Mouse (Mus musculus): ENCODE results near the gene Baiap2l1. TPM values are rescaled to one million over a fixed set of nuclear protein-coding genes. Genes with fewer than 3 reads are reported as not detected.

Gene Baiap2l1
- polyA plus RNA-seq, 1 experiment from 2014 or later: 20.9 TPM

- TF ChIP-seq CTCF (IDR thresholded peaks at IDR 0.05): no peak
- DNase-seq (ENCODE audit: low read depth, low spot score): no peak
- ATAC-seq: no peak
- ChIA-PET CTCF (no interaction called here), POLR2A (no interaction called here)
- in situ Hi-C loops (cut with MboI; ENCODE audit: low pct_unique_long_range_greater_than_20kb): no loop called here
- H3K27me3 ChIP-seq: no peaks in the 10 kb centered on the region
Measured at GRCm38 (mm10) chr5:144316442-144316841, 41.5 kb downstream of the Baiap2l1 start.

GRCm38 (mm10) chr5:144314731-144315494, 43.0 kb downstream of the Baiap2l1 start:
- POLR2A ChIA-PET: no interaction called here
- DNase-seq (ENCODE audit: low read depth, low spot score) (no peak), ATAC-seq (no peak)
- CTCF ChIA-PET: no interaction called here
- no peaks in the 10 kb centered on the region for H3K27me3 ChIP-seq
- no peak for TF ChIP-seq CTCF (IDR thresholded peaks at IDR 0.05)
- in situ Hi-C loops (cut with MboI; ENCODE audit: low pct_unique_long_range_greater_than_20kb): no loop called here

- ChIA-PET CTCF (no interaction called here), POLR2A (no interaction called here)
- ATAC-seq (no peak), DNase-seq (ENCODE audit: low read depth, low spot score) (no peak)
- in situ Hi-C loops (cut with MboI; ENCODE audit: low pct_unique_long_range_greater_than_20kb): no loop called here
- H3K27me3 ChIP-seq: no peaks in the 10 kb centered on the region
- TF ChIP-seq CTCF (IDR thresholded peaks at IDR 0.05): no peak
Measured at GRCm38 (mm10) chr5:144313335-144313734, 44.6 kb downstream of the Baiap2l1 start.

DNA sequence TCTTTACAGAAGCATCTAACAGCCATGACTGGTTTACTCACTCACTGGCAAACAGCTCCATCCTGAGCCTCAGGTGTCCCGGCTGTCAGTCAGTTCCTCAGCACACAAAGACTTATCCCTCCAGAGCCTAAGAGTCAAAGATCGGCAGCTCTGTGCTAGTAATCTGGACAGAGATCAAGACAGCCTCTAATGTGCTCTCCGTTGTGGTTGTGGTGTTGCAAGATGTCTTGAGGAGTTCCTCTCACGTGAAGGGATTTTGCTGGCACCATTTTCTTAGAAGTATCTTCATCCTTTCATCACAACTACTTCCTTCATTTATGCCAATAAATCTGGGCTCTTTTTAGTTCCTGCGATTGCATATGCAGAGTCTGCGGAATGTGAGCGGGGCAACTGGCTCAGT, 45.7 kb downstream of the Baiap2l1 start:
- no peak for TF ChIP-seq CTCF (IDR thresholded peaks at IDR 0.05)
- DNase-seq (ENCODE audit: low read depth, low spot score): no peak
- CTCF ChIA-PET: no interaction called here
- POLR2A ChIA-PET: no interaction called here
- no peak for ATAC-seq
- in situ Hi-C loops (cut with MboI; ENCODE audit: low pct_unique_long_range_greater_than_20kb): no loop called here
- H3K27me3 ChIP-seq: no peaks in the 10 kb centered on the region

DNA sequence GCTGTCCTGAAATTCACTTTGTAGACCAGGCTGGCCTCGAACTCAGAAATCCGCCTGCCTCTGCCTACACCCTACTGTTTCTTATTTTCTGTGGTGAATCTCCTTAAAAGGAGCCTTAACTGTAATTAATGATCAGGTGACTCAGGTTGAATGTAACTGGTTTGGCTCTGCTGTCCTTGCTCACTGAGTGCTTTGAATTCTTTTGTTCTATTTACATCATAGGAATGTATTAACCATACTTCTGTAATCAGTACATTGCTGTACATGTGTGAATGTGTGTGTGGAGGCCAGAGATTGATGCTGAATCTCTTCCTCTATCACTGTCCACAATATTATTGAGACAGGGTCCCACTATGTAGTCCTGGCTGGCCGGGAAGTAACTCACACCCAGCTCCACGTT, 49.0 kb downstream of the Baiap2l1 start:
- ATAC-seq: no peak
- TF ChIP-seq CTCF (IDR thresholded peaks at IDR 0.05): no peak
- in situ Hi-C loops (cut with MboI; ENCODE audit: low pct_unique_long_range_greater_than_20kb): no loop called here
- DNase-seq (ENCODE audit: low read depth, low spot score): no peak
- ChIA-PET CTCF (interaction anchor here (1.4 to 2.0 kb wide), 3 partner anchors 11 to 21 kb away, joined by 3 to 5 read pairs (median 3); no protein-coding TSS in a partner anchor), POLR2A (no interaction called here)
- no peaks in the 10 kb centered on the region for H3K27me3 ChIP-seq

GRCm38 (mm10) chr5:144303071-144303470, 54.8 kb downstream of the Baiap2l1 start:
- in situ Hi-C loops (cut with MboI; ENCODE audit: low pct_unique_long_range_greater_than_20kb): no loop called here
- no peak for ATAC-seq
- no peak for TF ChIP-seq CTCF (IDR thresholded peaks at IDR 0.05)
- DNase-seq (ENCODE audit: low read depth, low spot score): no peak
- no peaks in the 10 kb centered on the region for H3K27me3 ChIP-seq
- CTCF ChIA-PET: interaction anchor here (0.8 to 1.9 kb wide), 2 partner anchors 10 to 46 kb away, joined by 3 to 8 read pairs; no protein-coding TSS in a partner anchor
- POLR2A ChIA-PET: interaction anchor here (1.3 kb wide), 1 partner anchor 9 kb away, joined by 4 read pairs; no protein-coding TSS in a partner anchor

DNA sequence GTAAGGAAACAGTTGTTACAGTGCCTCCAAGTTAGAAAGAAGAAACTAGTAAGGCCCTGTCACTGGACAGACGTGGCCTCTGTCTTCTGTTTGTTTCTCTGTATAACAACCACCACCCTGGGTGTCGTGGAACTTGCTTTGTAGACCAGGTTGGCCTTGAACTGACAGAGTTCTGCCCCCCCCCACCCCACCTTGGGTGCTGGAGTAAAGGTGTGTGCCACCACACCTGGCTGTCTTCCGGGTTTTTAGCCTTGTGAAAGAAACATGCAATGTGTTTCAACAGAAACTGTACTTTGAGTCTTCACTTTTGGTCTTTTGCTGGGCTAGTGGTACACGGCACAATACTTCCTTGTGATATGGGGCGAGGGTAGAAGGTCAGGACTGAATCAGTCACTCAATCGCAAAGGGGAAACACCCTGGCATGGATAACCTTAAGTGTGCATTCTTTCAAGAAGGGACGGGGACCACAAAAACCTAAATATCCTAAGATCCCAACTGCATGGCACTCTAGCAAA, 61.8 kb downstream of the Baiap2l1 start:
- in situ Hi-C loops (cut with MboI; ENCODE audit: low pct_unique_long_range_greater_than_20kb): no loop called here
- ATAC-seq (no peak), DNase-seq (ENCODE audit: low read depth, low spot score) (no peak)
- H3K27me3 ChIP-seq: no peaks in the 10 kb centered on the region
- ChIA-PET POLR2A (interaction anchor here (0.6 kb wide), 2 partner anchors 9 to 25 kb away, joined by 3 to 4 read pairs; no protein-coding TSS in a partner anchor), CTCF (no interaction called here)
- TF ChIP-seq CTCF (IDR thresholded peaks at IDR 0.05): no peak

- no peak for TF ChIP-seq CTCF (IDR thresholded peaks at IDR 0.05)
- ChIA-PET CTCF (interaction anchor here (2.0 kb wide), 1 partner anchor 19 kb away, joined by 5 read pairs; no protein-coding TSS in a partner anchor), POLR2A (interaction anchor here (0.6 kb wide), 1 partner anchor 16 kb away, joined by 5 read pairs; no protein-coding TSS in a partner anchor)
- no peak for ATAC-seq
- H3K27me3 ChIP-seq: no peaks in the 10 kb centered on the region
- no peak for DNase-seq (ENCODE audit: low read depth, low spot score)
- in situ Hi-C loops (cut with MboI; ENCODE audit: low pct_unique_long_range_greater_than_20kb): no loop called here
Measured at GRCm38 (mm10) chr5:144295357-144295756, 62.6 kb downstream of the Baiap2l1 start.

DNA sequence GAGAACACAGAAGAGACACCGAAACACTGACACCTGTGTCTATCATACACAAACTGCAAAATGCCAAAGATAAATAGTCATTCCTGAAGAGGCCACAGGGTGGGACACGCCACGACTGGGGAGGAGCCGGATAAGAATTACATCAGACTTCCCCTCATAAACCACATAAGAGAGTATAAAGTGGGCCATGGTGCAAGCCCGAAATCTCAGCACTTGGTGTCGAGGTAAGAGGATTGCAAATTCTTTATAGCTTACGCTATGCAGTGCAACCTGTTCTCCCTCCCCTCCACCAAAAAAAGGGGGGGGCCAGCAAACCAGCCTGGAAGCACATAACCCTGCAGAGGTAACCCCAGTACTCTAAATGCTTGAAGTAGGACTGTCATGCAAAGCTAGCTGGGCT, 63.0 kb downstream of the Baiap2l1 start:
- no peak for ATAC-seq
- in situ Hi-C loops (cut with MboI; ENCODE audit: low pct_unique_long_range_greater_than_20kb): no loop called here
- no peak for DNase-seq (ENCODE audit: low read depth, low spot score)
- CTCF ChIA-PET: interaction anchor here (2.0 kb wide), 1 partner anchor 18 kb away, joined by 5 read pairs; no protein-coding TSS in a partner anchor
- TF ChIP-seq CTCF (IDR thresholded peaks at IDR 0.05): no peak
- no peaks in the 10 kb centered on the region for H3K27me3 ChIP-seq
- POLR2A ChIA-PET: interaction anchor here (0.6 to 1.5 kb wide), 2 partner anchors 9 to 17 kb away, joined by 4 to 5 read pairs; no protein-coding TSS in a partner anchor

GRCm38 (mm10) chr5:144289769-144290440, 68.0 kb downstream of the Baiap2l1 start:
- no peaks in the 10 kb centered on the region for H3K27me3 ChIP-seq
- DNase-seq (ENCODE audit: low read depth, low spot score): no peak
- ATAC-seq: no peak
- CTCF ChIA-PET: interaction anchor here (1.1 kb wide), 1 partner anchor 13 kb away, joined by 3 read pairs; no protein-coding TSS in a partner anchor
- in situ Hi-C loops (cut with MboI; ENCODE audit: low pct_unique_long_range_greater_than_20kb): no loop called here
- TF ChIP-seq CTCF (IDR thresholded peaks at IDR 0.05): no peak
- POLR2A ChIA-PET: no interaction called here

DNA sequence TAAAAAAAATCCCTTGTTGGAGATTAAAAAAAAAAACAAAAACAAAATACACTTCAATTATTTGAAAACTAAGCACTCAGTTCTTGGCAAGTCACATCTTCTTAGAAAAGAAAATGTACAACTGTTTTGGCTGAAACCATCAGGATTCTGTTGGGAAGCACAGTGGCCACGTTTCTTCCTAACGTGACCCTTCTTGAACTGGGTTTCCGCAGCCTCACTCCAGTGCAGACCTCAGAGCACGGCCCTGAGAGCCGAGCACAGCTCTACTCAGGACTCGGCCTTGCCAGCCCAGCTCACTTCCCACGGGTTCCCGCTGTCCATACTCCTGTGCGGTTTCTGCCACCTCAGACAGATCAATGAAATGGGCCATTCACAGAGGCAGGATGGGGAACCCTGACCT, 69.5 kb downstream of the Baiap2l1 start:
- in situ Hi-C loops (cut with MboI; ENCODE audit: low pct_unique_long_range_greater_than_20kb): no loop called here
- DNase-seq (ENCODE audit: low read depth, low spot score) (no peak), ATAC-seq (no peak)
- CTCF ChIA-PET: interaction anchor here (0.9 kb wide), 1 partner anchor 10 kb away, joined by 3 read pairs; no protein-coding TSS in a partner anchor
- no peaks in the 10 kb centered on the region for H3K27me3 ChIP-seq
- no peak for TF ChIP-seq CTCF (IDR thresholded peaks at IDR 0.05)
- POLR2A ChIA-PET: no interaction called here

Data from Patski (cell line).